Mouse (Mus musculus) T-helper 1 cell (primary cell): ENCODE measurements around the gene Pnpla7.
"Not testable (repeated sequence)": the region's sequence is repeated elsewhere in the genome, so short reads cannot be mapped to it uniquely, and the experiment has no call there.

Experiments used
- in situ Hi-C: fragments of 300-600 bp; cut with MboI, MseI; formaldehyde crosslinking; loops from one replicate; pipeline ENCODE4 v1.15.1; 2025; ENCODE audit warnings: high pct_unique_total_duplicates

Pnpla7 gene

GRCm38 (mm10) chr2:24975704-24976297, at the start of gene Pnpla7:
Gene Pnpla7, plus strand, starts transcription at chr2:24976033.
- in situ Hi-C loops = no loop called here

- in situ Hi-C loops = no loop called here
These were observed 49.4 kb upstream of the Pnpla7 start for GRCm38 (mm10) chr2:24926345-24926964.

GRCm38 (mm10) chr2:24926965-24927358, 48.9 kb upstream of the Pnpla7 start:
- in situ Hi-C loops = no loop called here

- in situ Hi-C loops = no loop called here
These were observed 47.9 kb upstream of the Pnpla7 start for GRCm38 (mm10) chr2:24927810-24928479.

GRCm38 (mm10) chr2:24929119-24929518, 46.7 kb upstream of the Pnpla7 start:
- in situ Hi-C loops = no loop called here

GRCm38 (mm10) chr2:24929593-24929992, 46.2 kb upstream of the Pnpla7 start:
- in situ Hi-C loops = no loop called here

GRCm38 (mm10) chr2:24934441-24934963, 41.3 kb upstream of the Pnpla7 start:
- in situ Hi-C loops = no loop called here

GRCm38 (mm10) chr2:24935057-24935796, 40.6 kb upstream of the Pnpla7 start, which contains the start of gene Arrdc1:
Gene Arrdc1, minus strand, starts transcription at chr2:24935252.
- in situ Hi-C loops = no loop called here

- in situ Hi-C loops = no loop called here
These were observed 33.7 kb upstream of the Pnpla7 start for GRCm38 (mm10) chr2:24942092-24942491.

- in situ Hi-C loops = not testable (repeated sequence)
These were observed 31.5 kb upstream of the Pnpla7 start for GRCm38 (mm10) chr2:24944304-24944703.

GRCm38 (mm10) chr2:24949421-24950188, 26.2 kb upstream of the Pnpla7 start, which contains the start of gene Zmynd19:
Gene Zmynd19, plus strand, starts transcription at chr2:24949792.
- in situ Hi-C loops = loop anchor here (5.0 kb wide), 1 partner anchor 562 kb away; no protein-coding TSS in a partner anchor

- in situ Hi-C loops = no loop called here
These were observed 25.7 kb upstream of the Pnpla7 start for GRCm38 (mm10) chr2:24950189-24950535.

GRCm38 (mm10) chr2:24952537-24953055, 23.2 kb upstream of the Pnpla7 start:
- in situ Hi-C loops = no loop called here

GRCm38 (mm10) chr2:24960910-24961309, 14.9 kb upstream of the Pnpla7 start:
- in situ Hi-C loops = loop anchor here (10.0 kb wide), 1 partner anchor 1964 kb away; no protein-coding TSS in a partner anchor

- in situ Hi-C loops = loop anchor here (10.0 kb wide), 1 partner anchor 1962 kb away; no protein-coding TSS in a partner anchor
These were observed 13.4 kb upstream of the Pnpla7 start, which contains the start of gene Dph7 for GRCm38 (mm10) chr2:24962304-24963000. Gene Dph7, plus strand, starts transcription at chr2:24962400.

GRCm38 (mm10) chr2:24970386-24970785, 5.4 kb upstream of the Pnpla7 start:
- in situ Hi-C loops = no loop called here

- in situ Hi-C loops = not testable (repeated sequence)
These were observed 1.4 kb upstream of the Pnpla7 start for GRCm38 (mm10) chr2:24974452-24974851.

- in situ Hi-C loops = no loop called here
These were observed 728 bp upstream of the Pnpla7 start, which contains the start of gene Mrpl41 for GRCm38 (mm10) chr2:24974906-24975703. Gene Mrpl41, minus strand, starts transcription at chr2:24975098.

- in situ Hi-C loops = no loop called here
These were observed 1.1 kb downstream of the Pnpla7 start for GRCm38 (mm10) chr2:24976960-24977359.
